Mouse (Mus musculus): ENCODE results near the gene Ttll3.

- no peak for TF ChIP-seq POLR2A (IDR thresholded peaks at IDR 0.05; ENCODE audit: low read depth, low read length)
- TF ChIP-seq CTCF (IDR thresholded peaks at IDR 0.05; ENCODE audit: extremely low read depth, insufficient read depth, insufficient read length, insufficient replicate concordance): no peak
Measured at GRCm38 (mm10) chr6:113426696-113427095, 37.6 kb downstream of the Ttll3 start.
